Mouse (Mus musculus): Measurements from ENCODE around the gene Gpr34.

GRCm38 (mm10) chrX:13617294-13617693 lies 14.6 kb upstream of the Gpr34 start:
- TF ChIP-seq CTCF (IDR thresholded peaks at IDR 0.05; ENCODE audit: borderline replicate concordance, control insufficient read depth, extremely low read depth, insufficient read depth, low read length, poor library complexity) (no peak), POLR2A (IDR thresholded peaks at IDR 0.05; ENCODE audit: control insufficient read depth, extremely low read depth, insufficient read depth, low read length, poor library complexity) (no peak)

Measured in thymus, adult 2 months (tissue).